Mouse (Mus musculus) liver, adult 2 months (tissue): ENCODE measurements around the gene Ackr2.

ENCODE experiments used
- CTCF ChIP-seq: fragments of 200-500 bp; IDR thresholded peaks from 2 replicates; pipeline ENCODE4 v1.5.1; 2011; ENCODE audit warnings: low read depth, low read length, control low read depth
- POLR2A ChIP-seq: fragments of 200-500 bp; IDR thresholded peaks from 2 replicates; pipeline ENCODE4 v1.6.1; 2011; ENCODE audit warnings: low read length, control low read depth; ENCODE audit not compliant: insufficient read depth; ENCODE audit errors: extremely low read depth

DNA sequence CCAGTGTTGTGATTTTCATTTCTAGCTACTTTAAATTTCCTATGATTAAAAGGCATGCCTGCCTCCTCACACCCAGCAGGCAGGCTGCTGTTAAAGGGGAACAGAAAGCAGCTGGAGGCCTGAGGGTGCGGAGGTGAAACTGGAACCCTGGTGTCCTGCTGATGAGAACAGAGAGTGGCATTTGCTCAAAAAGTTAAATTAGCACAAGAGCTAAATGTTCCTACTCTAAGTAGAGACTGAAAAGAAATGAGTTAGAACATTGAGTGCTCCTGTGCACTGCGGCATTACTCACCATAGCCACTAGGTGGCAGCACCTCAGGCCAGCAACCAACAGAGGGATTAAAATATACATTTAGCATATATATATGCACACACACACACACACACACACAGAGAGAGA, 30.3 kb downstream of the Ackr2 start:
- TF ChIP-seq CTCF (peak; percentile 83), POLR2A (no peak)
